Mouse (Mus musculus) hindbrain, postnatal 0 days (tissue): ENCODE data around the gene Nap1l5. TPM values are rescaled to one million over a fixed set of nuclear protein-coding genes. Genes with fewer than 3 reads are reported as not detected.
"Not testable (repeated sequence)": the region's sequence is repeated elsewhere in the genome, so short reads cannot be mapped to it uniquely, and the experiment has no call there.

Source experiments
- ATAC-seq: fragments of 200-750 bp; cut with Nextera tagmentation; 2 replicates; pipeline ENCODE4 v1.8.0; 2017; ENCODE audit warnings: mild to moderate bottlenecking, moderate TSS enrichment, moderate library complexity
- DNase-seq: peaks from one replicate; pipeline ENCODE4 v3.0.0-alpha.2; 2015; ENCODE audit warnings: low spot score
- H3K27ac ChIP-seq: fragments of 300-500 bp; sonication (generic); 2 replicates; pipeline ENCODE4 v1.5.1; 2014; ENCODE audit warnings: mild to moderate bottlenecking
- H3K27me3 ChIP-seq: fragments of 300-500 bp; sonication (generic); 2 replicates; pipeline ENCODE4 v1.6.1; 2014; ENCODE audit warnings: low read length, mixed read lengths; ENCODE audit not compliant: insufficient read depth
- H3K36me3 ChIP-seq: fragments of 300-500 bp; sonication (generic); 2 replicates; pipeline ENCODE4 v1.6.1; 2014; ENCODE audit warnings: low read length, mixed read lengths; ENCODE audit not compliant: insufficient read depth
- H3K4me1 ChIP-seq: fragments of 300-500 bp; sonication (generic); 2 replicates; pipeline ENCODE4 v1.6.1; 2014; ENCODE audit warnings: antibody characterized with exemption, low read length, mixed read lengths; ENCODE audit not compliant: insufficient read depth
- H3K4me2 ChIP-seq: fragments of 300-500 bp; sonication (generic); 2 replicates; pipeline ENCODE4 v1.6.1; 2014; ENCODE audit warnings: low read depth, mild to moderate bottlenecking, low read length, moderate library complexity, mixed read lengths
- H3K4me3 ChIP-seq: fragments of 300-500 bp; sonication (generic); 2 replicates; pipeline ENCODE4 v1.5.1; 2014; ENCODE audit warnings: low read length
- H3K9ac ChIP-seq: fragments of 300-500 bp; sonication (generic); replicated peaks from 2 replicates; pipeline ENCODE4 v1.6.1; 2014; ENCODE audit warnings: mild to moderate bottlenecking, low read length, moderate library complexity, mixed read lengths
- H3K9me3 ChIP-seq: fragments of 300-500 bp; sonication (generic); 2 replicates; pipeline ENCODE4 v1.6.1; 2016; ENCODE audit warnings: low read length, mixed read lengths
- CTCF ChIP-seq: IDR thresholded peaks from 2 replicates; pipeline ENCODE4 v1.5.1; 2016; ENCODE audit warnings: antibody characterized with exemption, control low read depth, low read depth
- WGBS: fragments of 180-500 bp; shearing (Covaris S2); extraction: QIAGEN DNeasy Blood & Tissue Kit; methylation state at CpG from one replicate; pipeline ENCODE4 v1.1.7; 2014; 5-methylcytosine and 5-hydroxymethylcytosine counted together
- polyA plus RNA-seq: library from polyadenylated mRNA; unstranded; fragments of >200 nt; fragmentation: Nextera tagmentation; extraction: Ambion mirVana; gene quantifications from 2 replicates; pipeline ENCODE4 v1.2.1, GENCODE M21; 2015
- total RNA-seq: library from RNA; depleted of rRNA; stranded (reverse); fragments of >200 nt; gene quantifications from 2 replicates; pipeline ENCODE4 v1.2.3, GENCODE M21; 2014

The Nap1l5 gene
- total and polyA plus RNA-seq, 2 experiments from 2014 or later: 169 to 670 TPM

DNA sequence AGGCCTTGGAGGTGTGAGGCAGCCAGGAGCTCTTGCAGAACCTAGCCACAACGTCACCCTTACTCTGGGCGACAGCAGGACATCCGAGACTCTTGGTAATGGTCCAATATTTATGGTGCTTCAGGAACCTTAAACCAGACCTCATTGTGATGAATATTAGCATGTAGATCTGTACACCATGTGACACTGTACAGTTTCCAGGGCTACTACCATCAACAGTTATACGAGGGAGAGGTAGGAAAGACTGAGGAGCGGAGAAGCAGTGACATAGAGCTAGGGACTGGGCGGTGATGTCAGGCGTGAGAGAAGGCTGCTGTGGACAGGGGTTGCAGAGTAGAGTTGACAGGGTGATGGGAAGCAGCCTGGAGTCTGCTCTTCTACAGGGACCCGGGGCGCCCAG lies 26.9 kb downstream of the Nap1l5 start:
- WGBS: 85% methylated on average over 9 of the region's 9 CpGs
- DNase-seq (no peak), ATAC-seq (peak; percentile 42)
- Histone ChIP-seq H3K27me3 (no peaks in the 10 kb centered on the region), H3K27ac (no peak overlapping the region), H3K9ac (no peak overlapping the region), H3K9me3 (no peaks in the 10 kb centered on the region), H3K36me3 (peaks cover 10% of the 10 kb centered on the region; the same call in 1 of the 2 replicates), H3K4me1 (no peaks in the 10 kb centered on the region), H3K4me2 (no peak overlapping the region), H3K4me3 (no peak overlapping the region)
- no peak for TF ChIP-seq CTCF

- no peak for TF ChIP-seq CTCF
- Histone ChIP-seq H3K36me3 (peaks cover 10% of the 10 kb centered on the region; the same call in 1 of the 2 replicates), H3K4me3 (no peak overlapping the region), H3K27me3 (no peaks in the 10 kb centered on the region), H3K4me2 (no peak overlapping the region), H3K9me3 (no peaks in the 10 kb centered on the region), H3K4me1 (no peaks in the 10 kb centered on the region), H3K9ac (no peak overlapping the region), H3K27ac (no peak overlapping the region)
- 38% methylated on average over 4 of the region's 4 CpGs for WGBS
- ATAC-seq: peak; percentile 70
- peak; percentile 38 for DNase-seq
Observed at GRCm38 (mm10) chr6:58879572-58879971, 27.3 kb downstream of the Nap1l5 start.

DNA sequence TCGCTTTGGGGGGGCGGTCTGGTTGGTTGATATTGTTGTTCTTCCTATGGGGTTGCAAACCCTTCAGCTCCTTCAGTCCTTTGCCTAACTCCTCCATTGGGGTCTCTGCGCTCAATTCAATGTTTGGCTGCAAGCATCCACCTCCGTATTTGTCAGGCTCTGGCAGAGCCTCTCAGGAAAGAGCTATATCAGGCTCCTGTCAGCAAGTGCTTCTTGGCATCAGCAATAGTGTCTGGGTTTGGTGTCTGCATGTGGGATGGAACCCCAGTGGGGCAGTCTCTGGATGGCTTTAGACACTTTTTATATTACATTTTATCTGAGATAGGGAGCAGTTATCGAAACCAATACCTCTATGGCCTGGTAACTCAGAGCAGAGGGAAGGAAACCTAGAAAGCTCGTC lies 39.0 kb downstream of the Nap1l5 start:
- not testable (repeated sequence) for DNase-seq, H3K4me3 ChIP-seq, H3K27me3 ChIP-seq, H3K36me3 ChIP-seq, H3K9ac ChIP-seq, H3K9me3 ChIP-seq, ATAC-seq, H3K4me2 ChIP-seq, H3K27ac ChIP-seq, H3K4me1 ChIP-seq
- WGBS: 93% methylated on average over 6 of the region's 6 CpGs

- Histone ChIP-seq H3K9ac (no peak overlapping the region), H3K9me3 (no peaks in the 10 kb centered on the region), H3K27me3 (no peaks in the 10 kb centered on the region), H3K4me1 (no peaks in the 10 kb centered on the region), H3K4me2 (no peak overlapping the region), H3K27ac (no peak overlapping the region), H3K4me3 (no peak overlapping the region), H3K36me3 (peaks cover 10% of the 10 kb centered on the region; the same call in 1 of the 2 replicates)
- 0 out of 2 replicates have a peak, but pooled peaks have one; percentile 55 for ATAC-seq
- WGBS: 89% methylated on average over 4 of the region's 4 CpGs
- no peak for TF ChIP-seq CTCF
- no peak for DNase-seq
Observed at GRCm38 (mm10) chr6:58863631-58864235, 43.1 kb downstream of the Nap1l5 start.

- Histone ChIP-seq H3K4me1 (no peaks in the 10 kb centered on the region), H3K36me3 (peaks cover 11% of the 10 kb centered on the region; the same call in 1 of the 2 replicates), H3K4me2 (no peak overlapping the region), H3K27ac (no peak overlapping the region), H3K9ac (no peak overlapping the region), H3K27me3 (no peaks in the 10 kb centered on the region), H3K9me3 (no peaks in the 10 kb centered on the region), H3K4me3 (no peak overlapping the region)
- ATAC-seq (no peak), DNase-seq (no peak)
- TF ChIP-seq CTCF: no peak
- WGBS: 71% methylated on average over 9 of the region's 9 CpGs
Observed at GRCm38 (mm10) chr6:58862446-58862993, 44.4 kb downstream of the Nap1l5 start.

DNA sequence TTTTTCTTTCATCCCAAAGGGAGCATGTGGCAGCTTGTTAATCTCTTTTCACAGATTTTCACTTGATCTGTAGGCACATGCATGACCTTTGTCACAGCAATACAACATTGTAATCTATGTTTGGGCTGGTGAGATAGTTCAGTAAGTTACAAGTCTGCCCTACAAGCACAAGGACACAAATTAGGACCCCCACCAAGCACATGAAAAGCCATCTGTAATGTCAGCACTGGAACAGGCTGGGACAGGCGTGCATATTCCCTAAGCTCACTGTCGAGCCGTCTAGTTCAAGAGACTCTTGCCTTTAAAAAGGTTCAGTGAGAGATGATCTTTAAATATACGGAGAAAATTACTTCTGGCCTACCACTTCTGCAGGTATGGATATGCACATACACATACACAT lies 47.4 kb downstream of the Nap1l5 start:
- Histone ChIP-seq H3K4me3 (no peak overlapping the region), H3K9me3 (no peaks in the 10 kb centered on the region), H3K27ac (no peak overlapping the region), H3K4me2 (no peak overlapping the region), H3K9ac (no peak overlapping the region), H3K4me1 (no peaks in the 10 kb centered on the region), H3K36me3 (peaks cover 11% of the 10 kb centered on the region; the same call in 1 of the 2 replicates), H3K27me3 (no peaks in the 10 kb centered on the region)
- no peak for TF ChIP-seq CTCF
- WGBS: 74% methylated on average over 4 of the region's 4 CpGs
- no peak for ATAC-seq
- DNase-seq: no peak

- Histone ChIP-seq H3K9me3 (no peaks in the 10 kb centered on the region), H3K4me3 (no peak overlapping the region), H3K36me3 (peaks cover 11% of the 10 kb centered on the region; the same call in 1 of the 2 replicates), H3K27me3 (no peaks in the 10 kb centered on the region), H3K27ac (no peak overlapping the region), H3K9ac (no peak overlapping the region), H3K4me2 (no peak overlapping the region), H3K4me1 (no peaks in the 10 kb centered on the region)
- no peak for TF ChIP-seq CTCF
- ATAC-seq (no peak), DNase-seq (no peak)
- WGBS: 58% methylated on average over 2 of the region's 2 CpGs
Observed at GRCm38 (mm10) chr6:58856494-58856893, 50.4 kb downstream of the Nap1l5 start.
